Mouse (Mus musculus) lung, adult 2 months (tissue): ENCODE measurements around the gene Olfr1412. TPM values are rescaled to one million over a fixed set of nuclear protein-coding genes. Genes with fewer than 3 reads are reported as not detected.
A peak's percentile ranks its signal among the peaks of the same experiment; 100 is the strongest.

ENCODE experiments used
- DNase-seq: peaks from one replicate; pipeline ENCODE4 v3.0.0; 2022
- H3K4me1 ChIP-seq: fragments of 200-500 bp; 2 replicates; pipeline ENCODE4 v1.6.1; 2011; ENCODE audit warnings: low read length; ENCODE audit not compliant: control insufficient read depth, insufficient read depth
- H3K4me3 ChIP-seq: fragments of 200-500 bp; replicated peaks from 2 replicates; pipeline ENCODE3; 2011; ENCODE audit warnings: low read depth, mild to moderate bottlenecking, control low read depth, low read length; ENCODE audit errors: extremely low read depth
- CTCF ChIP-seq: fragments of 200-500 bp; IDR thresholded peaks from 2 replicates; pipeline ENCODE4 v1.5.1; 2011; ENCODE audit warnings: mild to moderate bottlenecking, low read length, control low read depth; ENCODE audit not compliant: insufficient read depth
- POLR2A ChIP-seq: fragments of 200-500 bp; IDR thresholded peaks from 2 replicates; pipeline ENCODE4 v1.6.1; 2011; ENCODE audit warnings: low read depth, mild to moderate bottlenecking, control low read depth, low read length, borderline replicate concordance; ENCODE audit errors: extremely low read depth
- WGBS: fragments of 180-500 bp; shearing (Covaris S2); methylation state at CpG from one replicate; pipeline ENCODE4 v1.1.7; 2018; 5-methylcytosine and 5-hydroxymethylcytosine counted together
- polyA plus RNA-seq: library from polyadenylated mRNA; depleted of rRNA; stranded (reverse); fragments of >200 nt; gene quantifications from 2 replicates; pipeline ENCODE4 v1.2.3, GENCODE M21; 2012

Gene Olfr1412
- polyA plus RNA-seq, 1 experiment = not detected

- 5% methylated on average over 1 of the region's 1 CpGs for WGBS
- Histone ChIP-seq H3K4me3 (no peak overlapping the region), H3K4me1 (no peaks in the 10 kb centered on the region)
- TF ChIP-seq POLR2A (no peak), CTCF (peak; percentile 19; the same call in 1 of the 2 replicates)
- DNase-seq = no peak
These were observed 28.9 kb downstream of the Olfr1412 start for GRCm38 (mm10) chr1:92614516-92614915.

- DNase-seq = no peak
- H3K4me3 ChIP-seq = no peak overlapping the region
- no peaks in the 10 kb centered on the region for H3K4me1 ChIP-seq
- TF ChIP-seq POLR2A = no peak
- no peak for TF ChIP-seq CTCF
- 67% methylated on average over 1 of the region's 1 CpGs for WGBS
These were observed 30.5 kb downstream of the Olfr1412 start for GRCm38 (mm10) chr1:92616046-92616445.

GRCm38 (mm10) chr1:92617488-92617887 is 31.9 kb downstream of the Olfr1412 start, which contains the start of gene Olfr12:
TSS of gene Olfr12 (plus strand) at chr1:92617788.
- 70% methylated on average over 2 of the region's 2 CpGs for WGBS
- Histone ChIP-seq H3K4me1 (no peaks in the 10 kb centered on the region), H3K4me3 (no peak within 1 kb of the TSS)
- no peak for TF ChIP-seq CTCF
- no peak for TF ChIP-seq POLR2A
- DNase-seq = no peak

- H3K4me1 ChIP-seq = no peaks in the 10 kb centered on the region
- no peak for TF ChIP-seq POLR2A
- 30% methylated on average over 4 of the region's 4 CpGs for WGBS
- no peak for DNase-seq
- no peak overlapping the region for H3K4me3 ChIP-seq
These were observed 32.8 kb downstream of the Olfr1412 start for GRCm38 (mm10) chr1:92618360-92618759.

- DNase-seq = no peak
- no peak for TF ChIP-seq POLR2A
- TF ChIP-seq CTCF = no peak
- WGBS = 37% methylated on average over 4 of the region's 4 CpGs
- H3K4me1 ChIP-seq = no peaks in the 10 kb centered on the region
- H3K4me3 ChIP-seq = no peak overlapping the region
These were observed 42.6 kb downstream of the Olfr1412 start for GRCm38 (mm10) chr1:92628227-92628626.

GRCm38 (mm10) chr1:92632196-92632595 is 46.6 kb downstream of the Olfr1412 start:
- TF ChIP-seq CTCF = no peak
- TF ChIP-seq POLR2A = no peak
- no peak for DNase-seq
- H3K4me3 ChIP-seq = no peak overlapping the region
- H3K4me1 ChIP-seq = no peaks in the 10 kb centered on the region
- WGBS = 75% methylated on average over 5 of the region's 5 CpGs

- no peak overlapping the region for H3K4me3 ChIP-seq
- 57% methylated on average over 6 of the region's 6 CpGs for WGBS
- no peaks in the 10 kb centered on the region for H3K4me1 ChIP-seq
- DNase-seq = no peak
- no peak for TF ChIP-seq CTCF
- no peak for TF ChIP-seq POLR2A
These were observed 47.4 kb downstream of the Olfr1412 start for GRCm38 (mm10) chr1:92632948-92633347.

- Histone ChIP-seq H3K4me1 (no peaks in the 10 kb centered on the region), H3K4me3 (no peak overlapping the region)
- WGBS = 80% methylated on average over 8 of the region's 8 CpGs
- TF ChIP-seq POLR2A = no peak
- TF ChIP-seq CTCF = no peak
- no peak for DNase-seq
These were observed 48.1 kb downstream of the Olfr1412 start for GRCm38 (mm10) chr1:92633726-92634125.

- H3K4me3 ChIP-seq = no peak overlapping the region
- TF ChIP-seq CTCF (no peak), POLR2A (no peak)
- 63% methylated on average over 1 of the region's 1 CpGs for WGBS
- DNase-seq = no peak
- no peaks in the 10 kb centered on the region for H3K4me1 ChIP-seq
These were observed 49.0 kb downstream of the Olfr1412 start for GRCm38 (mm10) chr1:92634569-92634968.

GRCm38 (mm10) chr1:92634976-92635599 is 49.5 kb downstream of the Olfr1412 start:
- Histone ChIP-seq H3K4me3 (no peak overlapping the region), H3K4me1 (peaks cover under 1% of the 10 kb centered on the region; the same call in 1 of the 2 replicates)
- DNase-seq = no peak
- TF ChIP-seq CTCF = no peak
- TF ChIP-seq POLR2A = no peak
- 72% methylated on average over 4 of the region's 4 CpGs for WGBS

GRCm38 (mm10) chr1:92636015-92636414 is 50.4 kb downstream of the Olfr1412 start:
- H3K4me3 ChIP-seq = no peak overlapping the region
- 84% methylated on average over 8 of the region's 8 CpGs for WGBS
- H3K4me1 ChIP-seq = peaks cover 9% of the 10 kb centered on the region
- TF ChIP-seq CTCF = no peak
- DNase-seq = no peak
